Mouse (Mus musculus): ENCODE data around the gene Iqgap1.

GRCm38 (mm10) chr7:80838247-80838646 is 12.5 kb upstream of the Iqgap1 start:
- no peak for TF ChIP-seq CTCF (IDR thresholded peaks at IDR 0.05; ENCODE audit: borderline replicate concordance, insufficient read depth, low read length)
- no peak for TF ChIP-seq POLR2A (IDR thresholded peaks at IDR 0.05; ENCODE audit: low read depth, low read length)
